Mouse (Mus musculus) forebrain, embryonic 11.5 days (tissue): ENCODE data around the gene Mat2a. TPM values are rescaled to one million over a fixed set of nuclear protein-coding genes. Genes with fewer than 3 reads are reported as not detected.

Source experiments
- ATAC-seq: fragments of 200-750 bp; cut with Nextera tagmentation; replicated peaks from 2 replicates; pipeline ENCODE4 v1.8.0; 2017; ENCODE audit warnings: moderate TSS enrichment; ENCODE audit not compliant: low FRiP score
- DNase-seq: peaks from one replicate; pipeline ENCODE4 v3.0.0-alpha.2; 2017; ENCODE audit warnings: low spot score
- H3K27ac ChIP-seq: fragments of 300-500 bp; sonication (generic); 2 replicates; pipeline ENCODE4 v1.5.1; 2014; ENCODE audit warnings: low read depth, low read length
- H3K27me3 ChIP-seq: fragments of 300-500 bp; sonication (generic); 2 replicates; pipeline ENCODE4 v1.6.1; 2014; ENCODE audit warnings: mild to moderate bottlenecking, low read length, mixed read lengths; ENCODE audit not compliant: control insufficient read depth, insufficient read depth
- H3K36me3 ChIP-seq: fragments of 300-500 bp; sonication (generic); 2 replicates; pipeline ENCODE4 v1.6.1; 2014; ENCODE audit warnings: mild to moderate bottlenecking, low read length, moderate library complexity, mixed read lengths; ENCODE audit not compliant: control insufficient read depth, insufficient read depth
- H3K4me1 ChIP-seq: fragments of 300-500 bp; sonication (generic); replicated peaks from 2 replicates; pipeline ENCODE4 v1.6.1; 2014; ENCODE audit warnings: low read length, mixed read lengths; ENCODE audit not compliant: control insufficient read depth, insufficient read depth
- H3K4me2 ChIP-seq: fragments of 300-500 bp; sonication (generic); 2 replicates; pipeline ENCODE4 v1.6.1; 2014; ENCODE audit warnings: low read depth, mild to moderate bottlenecking, low read length, moderate library complexity, mixed read lengths; ENCODE audit not compliant: severe bottlenecking
- H3K4me3 ChIP-seq: fragments of 300-500 bp; sonication (generic); 2 replicates; pipeline ENCODE4 v1.5.1; 2014; ENCODE audit warnings: low read depth, low read length
- H3K9ac ChIP-seq: fragments of 300-500 bp; sonication (generic); 2 replicates; pipeline ENCODE4 v1.6.1; 2014; ENCODE audit warnings: low read length
- H3K9me3 ChIP-seq: fragments of 300-500 bp; sonication (generic); 2 replicates; pipeline ENCODE4 v1.6.1; 2016; ENCODE audit warnings: low read length, mixed read lengths; ENCODE audit not compliant: control insufficient read depth
- WGBS: fragments of 180-500 bp; shearing (Covaris S2); extraction: QIAGEN DNeasy Blood & Tissue Kit; methylation state at CpG from one replicate; pipeline ENCODE4 v1.1.7; 2014; 5-methylcytosine and 5-hydroxymethylcytosine counted together
- polyA plus RNA-seq: library from polyadenylated mRNA; unstranded; fragments of >200 nt; fragmentation: Nextera tagmentation; extraction: Ambion mirVana; gene quantifications from 2 replicates; pipeline ENCODE4 v1.2.1, GENCODE M21; 2014

Mat2a gene
- polyA plus RNA-seq, 1 experiment from 2014 or later: 504 TPM

- DNase-seq (no peak), ATAC-seq (no peak)
- H3K4me2 ChIP-seq: no peak overlapping the region
- H3K4me3 ChIP-seq: no peak overlapping the region
- H3K36me3 ChIP-seq: no peaks in the 10 kb centered on the region
- H3K4me1 ChIP-seq: no peaks in the 10 kb centered on the region
- no peak overlapping the region for H3K9ac ChIP-seq
- H3K27ac ChIP-seq: no peak overlapping the region
- H3K27me3 ChIP-seq: no peaks in the 10 kb centered on the region
- 71% methylated on average over 9 of the region's 9 CpGs for WGBS
- H3K9me3 ChIP-seq: no peaks in the 10 kb centered on the region
Observed at GRCm38 (mm10) chr6:72460036-72460801, 20.9 kb upstream of the Mat2a start.

- Histone ChIP-seq H3K36me3 (no peaks in the 10 kb centered on the region), H3K4me3 (no peak overlapping the region), H3K4me2 (no peak overlapping the region), H3K9ac (no peak overlapping the region), H3K27ac (no peak overlapping the region), H3K4me1 (no peaks in the 10 kb centered on the region), H3K9me3 (no peaks in the 10 kb centered on the region), H3K27me3 (no peaks in the 10 kb centered on the region)
- no peak for ATAC-seq
- WGBS: 78% methylated on average over 5 of the region's 5 CpGs
- no peak for DNase-seq
Observed at GRCm38 (mm10) chr6:72458921-72459320, 19.6 kb upstream of the Mat2a start.

- DNase-seq (no peak), ATAC-seq (no peak)
- WGBS: 88% methylated on average over 7 of the region's 7 CpGs
- H3K4me1 ChIP-seq: no peaks in the 10 kb centered on the region
- H3K27ac ChIP-seq: no peak overlapping the region
- H3K4me3 ChIP-seq: no peak overlapping the region
- H3K27me3 ChIP-seq: no peaks in the 10 kb centered on the region
- H3K36me3 ChIP-seq: no peaks in the 10 kb centered on the region
- no peak overlapping the region for H3K4me2 ChIP-seq
- no peaks in the 10 kb centered on the region for H3K9me3 ChIP-seq
- no peak overlapping the region for H3K9ac ChIP-seq
Observed at GRCm38 (mm10) chr6:72458418-72458817, 19.1 kb upstream of the Mat2a start.

- H3K4me2 ChIP-seq: no peak overlapping the region
- whole genome bisulfite sequencing: 78% methylated on average over 4 of the region's 4 CpGs
- no peaks in the 10 kb centered on the region for H3K9me3 ChIP-seq
Observed at GRCm38 (mm10) chr6:72456567-72456966, 17.2 kb upstream of the Mat2a start.

GRCm38 (mm10) chr6:72454833-72455373 is 15.5 kb upstream of the Mat2a start:
- WGBS: 77% methylated on average over 7 of the region's 7 CpGs
- Histone ChIP-seq H3K27me3 (no peaks in the 10 kb centered on the region), H3K9me3 (no peaks in the 10 kb centered on the region), H3K36me3 (no peaks in the 10 kb centered on the region), H3K4me2 (no peak overlapping the region), H3K4me3 (no peak overlapping the region), H3K4me1 (no peaks in the 10 kb centered on the region), H3K9ac (no peak overlapping the region), H3K27ac (no peak overlapping the region)
- ATAC-seq (no peak), DNase-seq (no peak)

More at GRCm38 (mm10) chr6:72456567-72456966, 17.2 kb upstream of the Mat2a start:
- H3K4me1 ChIP-seq: no peaks in the 10 kb centered on the region
- DNase-seq (no peak), ATAC-seq (no peak)
- no peak overlapping the region for H3K9ac ChIP-seq
- H3K36me3 ChIP-seq: no peaks in the 10 kb centered on the region
- no peaks in the 10 kb centered on the region for H3K27me3 ChIP-seq
- H3K27ac ChIP-seq: no peak overlapping the region
- no peak overlapping the region for H3K4me3 ChIP-seq

GRCm38 (mm10) chr6:72454072-72454746 is 14.9 kb upstream of the Mat2a start:
- Histone ChIP-seq H3K27me3 (no peaks in the 10 kb centered on the region), H3K4me3 (no peak overlapping the region), H3K27ac (no peak overlapping the region), H3K4me1 (no peaks in the 10 kb centered on the region), H3K4me2 (no peak overlapping the region), H3K36me3 (no peaks in the 10 kb centered on the region), H3K9ac (no peak overlapping the region), H3K9me3 (no peaks in the 10 kb centered on the region)
- DNase-seq (no peak), ATAC-seq (no peak)
- WGBS: 75% methylated on average over 7 of the region's 7 CpGs

- Histone ChIP-seq H3K4me2 (no peak overlapping the region), H3K4me1 (no peaks in the 10 kb centered on the region), H3K36me3 (no peaks in the 10 kb centered on the region), H3K27me3 (no peaks in the 10 kb centered on the region), H3K27ac (no peak overlapping the region), H3K9me3 (no peaks in the 10 kb centered on the region), H3K4me3 (no peak overlapping the region), H3K9ac (no peak overlapping the region)
- DNase-seq: no peak
- no peak for ATAC-seq
- WGBS: 80% methylated on average over 3 of the region's 3 CpGs
Observed at GRCm38 (mm10) chr6:72453578-72453977, 14.2 kb upstream of the Mat2a start.

- Histone ChIP-seq H3K9ac (no peak overlapping the region), H3K27me3 (no peaks in the 10 kb centered on the region), H3K4me1 (no peaks in the 10 kb centered on the region), H3K27ac (no peak overlapping the region), H3K9me3 (no peaks in the 10 kb centered on the region), H3K36me3 (no peaks in the 10 kb centered on the region), H3K4me3 (no peak overlapping the region), H3K4me2 (no peak overlapping the region)
- no peak for DNase-seq
- WGBS: 85% methylated on average over 2 of the region's 2 CpGs
- no peak for ATAC-seq
Observed at GRCm38 (mm10) chr6:72452329-72452728, 13.0 kb upstream of the Mat2a start.
